Mouse (Mus musculus) neural tube, embryonic 14.5 days (tissue): ENCODE measurements at regions not wholly inside any gene's neighbourhood (a gene's known extent, or its start where the extent isn't known, plus 50 kb on each side); places are given as distances from the start of the nearest gene placed in this dataset.

Source experiments
- ATAC-seq: fragments of 200-750 bp; cut with Nextera tagmentation; 2 replicates; pipeline ENCODE4 v1.8.0; 2017; ENCODE audit warnings: low read depth, mild to moderate bottlenecking, moderate TSS enrichment, moderate library complexity
- H3K27ac ChIP-seq: fragments of 300-500 bp; sonication (generic); 2 replicates; pipeline ENCODE4 v1.5.1; 2014; ENCODE audit warnings: low read depth, mild to moderate bottlenecking, control low read depth, low read length, moderate library complexity, mixed read lengths
- H3K27me3 ChIP-seq: fragments of 300-500 bp; sonication (generic); 2 replicates; pipeline ENCODE4 v1.6.1; 2014; ENCODE audit warnings: low read length; ENCODE audit not compliant: control insufficient read depth, insufficient read depth
- H3K36me3 ChIP-seq: fragments of 300-500 bp; sonication (generic); 2 replicates; pipeline ENCODE4 v1.6.1; 2014; ENCODE audit warnings: low read length, mixed read lengths; ENCODE audit not compliant: control insufficient read depth, insufficient read depth
- H3K4me1 ChIP-seq: fragments of 300-500 bp; sonication (generic); 2 replicates; pipeline ENCODE4 v1.6.1; 2014; ENCODE audit warnings: low read length; ENCODE audit not compliant: control insufficient read depth, insufficient read depth
- H3K4me2 ChIP-seq: fragments of 300-500 bp; sonication (generic); 2 replicates; pipeline ENCODE4 v1.6.1; 2014; ENCODE audit warnings: mild to moderate bottlenecking, low read depth, low read length, control low read depth
- H3K4me3 ChIP-seq: fragments of 300-500 bp; sonication (generic); 2 replicates; pipeline ENCODE4 v1.5.1; 2014; ENCODE audit warnings: low read depth, low read length, control low read depth, mixed read lengths
- H3K9ac ChIP-seq: fragments of 300-500 bp; sonication (generic); replicated peaks from 2 replicates; pipeline ENCODE4 v1.6.1; 2014; ENCODE audit warnings: low read depth, mild to moderate bottlenecking, control low read depth, low read length, mixed read lengths
- H3K9me3 ChIP-seq: fragments of 300-500 bp; sonication (generic); 2 replicates; pipeline ENCODE4 v1.6.1; 2016; ENCODE audit warnings: low read length; ENCODE audit not compliant: control insufficient read depth
- WGBS: fragments of 180-500 bp; shearing (Covaris S2); extraction: QIAGEN DNeasy Blood & Tissue Kit; methylation state at CpG from one replicate; pipeline ENCODE4 v1.1.7; 2014; 5-methylcytosine and 5-hydroxymethylcytosine counted together

GRCm38 (mm10) chr1:105092309-105092904, 264.1 kb downstream of the Rnf152 start:
- H3K4me2 ChIP-seq = no peak overlapping the region
- no peaks in the 10 kb centered on the region for H3K27me3 ChIP-seq
- peak; percentile 67 for ATAC-seq
- no peaks in the 10 kb centered on the region for H3K9me3 ChIP-seq
- no peaks in the 10 kb centered on the region for H3K4me1 ChIP-seq
- no peak overlapping the region for H3K9ac ChIP-seq
- H3K36me3 ChIP-seq = no peaks in the 10 kb centered on the region
- H3K4me3 ChIP-seq = no peak overlapping the region
- WGBS = 32% methylated on average over 6 of the region's 6 CpGs
- no peak overlapping the region for H3K27ac ChIP-seq

GRCm38 (mm10) chr1:105088765-105089520, 267.6 kb downstream of the Rnf152 start:
- Histone ChIP-seq H3K4me2 (no peak overlapping the region), H3K27me3 (no peaks in the 10 kb centered on the region), H3K9ac (no peak overlapping the region), H3K36me3 (no peaks in the 10 kb centered on the region), H3K4me3 (no peak overlapping the region), H3K4me1 (no peaks in the 10 kb centered on the region), H3K27ac (no peak overlapping the region), H3K9me3 (no peaks in the 10 kb centered on the region)
- whole genome bisulfite sequencing = 36% methylated on average over 7 of the region's 7 CpGs
- peak; percentile 54; the same call in 1 of the 2 replicates for ATAC-seq

GRCm38 (mm10) chr1:105087623-105088022, 268.9 kb downstream of the Rnf152 start:
- Histone ChIP-seq H3K27ac (no peak overlapping the region), H3K9ac (no peak overlapping the region), H3K36me3 (no peaks in the 10 kb centered on the region), H3K4me3 (no peak overlapping the region), H3K27me3 (no peaks in the 10 kb centered on the region), H3K4me2 (no peak overlapping the region), H3K9me3 (no peaks in the 10 kb centered on the region), H3K4me1 (no peaks in the 10 kb centered on the region)
- WGBS = 73% methylated on average over 1 of the region's 1 CpGs
- no peak for ATAC-seq

GRCm38 (mm10) chr1:105084556-105084955, 272.0 kb downstream of the Rnf152 start:
- Histone ChIP-seq H3K9me3 (no peaks in the 10 kb centered on the region), H3K27ac (no peak overlapping the region), H3K4me1 (no peaks in the 10 kb centered on the region), H3K36me3 (no peaks in the 10 kb centered on the region), H3K4me2 (no peak overlapping the region), H3K9ac (no peak overlapping the region), H3K27me3 (no peaks in the 10 kb centered on the region), H3K4me3 (no peak overlapping the region)
- WGBS = 95% methylated on average over 3 of the region's 3 CpGs
- no peak for ATAC-seq

GRCm38 (mm10) chr1:105083551-105084103, 272.9 kb downstream of the Rnf152 start:
- Histone ChIP-seq H3K4me2 (no peak overlapping the region), H3K9ac (no peak overlapping the region), H3K36me3 (no peaks in the 10 kb centered on the region), H3K4me1 (no peaks in the 10 kb centered on the region), H3K4me3 (no peak overlapping the region), H3K27ac (no peak overlapping the region), H3K27me3 (no peaks in the 10 kb centered on the region), H3K9me3 (no peaks in the 10 kb centered on the region)
- peak; percentile 41 for ATAC-seq
- 55% methylated on average over 6 of the region's 6 CpGs for WGBS

GRCm38 (mm10) chr1:105082823-105083550, 273.5 kb downstream of the Rnf152 start:
- 78% methylated on average over 2 of the region's 2 CpGs for WGBS
- no peak overlapping the region for H3K27ac ChIP-seq
- no peak; the same call in 1 of the 2 replicates for ATAC-seq

GRCm38 (mm10) chr1:105081942-105082341, 274.6 kb downstream of the Rnf152 start:
- Histone ChIP-seq H3K4me1 (no peaks in the 10 kb centered on the region), H3K27me3 (no peaks in the 10 kb centered on the region), H3K9me3 (no peaks in the 10 kb centered on the region), H3K9ac (no peak overlapping the region), H3K4me3 (no peak overlapping the region), H3K36me3 (no peaks in the 10 kb centered on the region), H3K27ac (no peak overlapping the region), H3K4me2 (no peak overlapping the region)
- WGBS = 71% methylated on average over 2 of the region's 2 CpGs
- no peak for ATAC-seq

More at GRCm38 (mm10) chr1:105082823-105083550, 273.5 kb downstream of the Rnf152 start:
- no peaks in the 10 kb centered on the region for H3K36me3 ChIP-seq
- no peaks in the 10 kb centered on the region for H3K4me1 ChIP-seq
- H3K4me2 ChIP-seq = no peak overlapping the region
- H3K27me3 ChIP-seq = no peaks in the 10 kb centered on the region
- H3K9ac ChIP-seq = no peak overlapping the region
- H3K4me3 ChIP-seq = no peak overlapping the region
- no peaks in the 10 kb centered on the region for H3K9me3 ChIP-seq

GRCm38 (mm10) chr1:105079437-105079836, 277.1 kb downstream of the Rnf152 start:
- ATAC-seq = no peak
- no peak overlapping the region for H3K4me2 ChIP-seq
- no peaks in the 10 kb centered on the region for H3K9me3 ChIP-seq
- no peak overlapping the region for H3K9ac ChIP-seq
- 95% methylated on average over 5 of the region's 5 CpGs for WGBS
- no peaks in the 10 kb centered on the region for H3K4me1 ChIP-seq
- no peak overlapping the region for H3K4me3 ChIP-seq
- H3K27me3 ChIP-seq = no peaks in the 10 kb centered on the region
- H3K36me3 ChIP-seq = no peaks in the 10 kb centered on the region
- no peak overlapping the region for H3K27ac ChIP-seq

GRCm38 (mm10) chr1:105075728-105076127, 280.8 kb downstream of the Rnf152 start:
- H3K4me2 ChIP-seq = no peak overlapping the region
- H3K9me3 ChIP-seq = no peaks in the 10 kb centered on the region
- 85% methylated on average over 3 of the region's 3 CpGs for WGBS
- no peak overlapping the region for H3K9ac ChIP-seq
- no peaks in the 10 kb centered on the region for H3K4me1 ChIP-seq
- no peak for ATAC-seq
- no peak overlapping the region for H3K4me3 ChIP-seq
- no peak overlapping the region for H3K27ac ChIP-seq
- no peaks in the 10 kb centered on the region for H3K36me3 ChIP-seq
- no peaks in the 10 kb centered on the region for H3K27me3 ChIP-seq
